Mouse (Mus musculus) neural tube, embryonic 14.5 days (tissue): ENCODE results near the gene Scarb1. TPM values are rescaled to one million over a fixed set of nuclear protein-coding genes. Genes with fewer than 3 reads are reported as not detected.
A peak's percentile ranks its signal among the peaks of the same experiment; 100 is the strongest.

Source experiments
- ATAC-seq: fragments of 200-750 bp; cut with Nextera tagmentation; 2 replicates; pipeline ENCODE4 v1.8.0; 2017; ENCODE audit warnings: low read depth, mild to moderate bottlenecking, moderate TSS enrichment, moderate library complexity
- H3K27ac ChIP-seq: fragments of 300-500 bp; sonication (generic); 2 replicates; pipeline ENCODE4 v1.5.1; 2014; ENCODE audit warnings: low read depth, mild to moderate bottlenecking, control low read depth, low read length, moderate library complexity, mixed read lengths
- H3K27me3 ChIP-seq: fragments of 300-500 bp; sonication (generic); 2 replicates; pipeline ENCODE4 v1.6.1; 2014; ENCODE audit warnings: low read length; ENCODE audit not compliant: control insufficient read depth, insufficient read depth
- H3K36me3 ChIP-seq: fragments of 300-500 bp; sonication (generic); 2 replicates; pipeline ENCODE4 v1.6.1; 2014; ENCODE audit warnings: low read length, mixed read lengths; ENCODE audit not compliant: control insufficient read depth, insufficient read depth
- H3K4me1 ChIP-seq: fragments of 300-500 bp; sonication (generic); 2 replicates; pipeline ENCODE4 v1.6.1; 2014; ENCODE audit warnings: low read length; ENCODE audit not compliant: control insufficient read depth, insufficient read depth
- H3K4me2 ChIP-seq: fragments of 300-500 bp; sonication (generic); 2 replicates; pipeline ENCODE4 v1.6.1; 2014; ENCODE audit warnings: mild to moderate bottlenecking, low read depth, low read length, control low read depth
- H3K4me3 ChIP-seq: fragments of 300-500 bp; sonication (generic); 2 replicates; pipeline ENCODE4 v1.5.1; 2014; ENCODE audit warnings: low read depth, low read length, control low read depth, mixed read lengths
- H3K9ac ChIP-seq: fragments of 300-500 bp; sonication (generic); replicated peaks from 2 replicates; pipeline ENCODE4 v1.6.1; 2014; ENCODE audit warnings: low read depth, mild to moderate bottlenecking, control low read depth, low read length, mixed read lengths
- H3K9me3 ChIP-seq: fragments of 300-500 bp; sonication (generic); 2 replicates; pipeline ENCODE4 v1.6.1; 2016; ENCODE audit warnings: low read length; ENCODE audit not compliant: control insufficient read depth
- WGBS: fragments of 180-500 bp; shearing (Covaris S2); extraction: QIAGEN DNeasy Blood & Tissue Kit; methylation state at CpG from one replicate; pipeline ENCODE4 v1.1.7; 2014; 5-methylcytosine and 5-hydroxymethylcytosine counted together
- polyA plus RNA-seq: library from polyadenylated mRNA; unstranded; fragments of >200 nt; fragmentation: Nextera tagmentation; extraction: Ambion mirVana; gene quantifications from 2 replicates; pipeline ENCODE4 v1.2.1, GENCODE M21; 2014

Gene Scarb1
- polyA plus RNA-seq, 1 experiment from 2014 or later = 36.9 TPM

DNA sequence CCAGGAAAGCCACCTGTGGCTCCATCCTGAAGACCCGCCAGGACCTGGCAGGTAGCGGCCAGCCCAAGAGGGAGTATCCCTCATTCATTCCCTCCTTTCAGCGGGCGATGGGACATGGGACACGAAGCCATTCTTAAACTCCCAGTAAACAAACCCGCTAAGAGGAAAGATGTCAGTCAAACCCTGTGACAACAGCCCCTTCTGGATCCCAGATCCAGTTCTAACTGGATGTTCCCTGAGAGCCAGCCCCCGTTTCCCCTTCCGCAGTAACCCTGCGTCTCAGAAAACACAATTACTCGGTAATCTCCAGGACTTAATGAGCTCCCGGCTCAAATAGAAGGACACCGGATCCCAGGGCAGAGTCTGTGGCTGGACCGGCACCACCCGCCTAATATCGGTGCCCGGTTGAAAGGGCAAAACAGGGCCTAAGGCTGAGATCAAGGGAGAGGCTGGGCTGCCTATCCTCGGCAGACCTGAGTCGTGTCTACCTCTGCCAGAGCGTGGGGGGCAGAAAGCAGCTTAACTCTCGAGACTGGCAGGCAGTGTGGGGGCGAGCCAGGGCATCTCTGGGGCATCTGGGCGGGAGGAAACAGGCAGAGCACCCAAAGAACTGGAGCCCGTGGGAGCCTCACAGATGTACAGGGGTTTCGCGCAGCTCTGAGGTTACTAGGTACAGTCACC lies 903 bp downstream of the Scarb1 start:
- Histone ChIP-seq H3K27me3 (peaks cover 8% of the 10 kb centered on the region; the same call in 1 of the 2 replicates), H3K4me1 (no peaks in the 10 kb centered on the region; the same call in 1 of the 2 replicates), H3K4me3 (peak overlapping the region; percentile 64), H3K4me2 (peak overlapping the region; percentile 73), H3K9me3 (no peaks in the 10 kb centered on the region), H3K27ac (no peak overlapping the region), H3K9ac (peak overlapping the region; percentile 64), H3K36me3 (no peaks in the 10 kb centered on the region)
- ATAC-seq = no peak; the same call in 1 of the 2 replicates
- WGBS = 2% methylated on average over 25 of the region's 25 CpGs

- no peak overlapping the region for H3K27ac ChIP-seq
- H3K4me3 ChIP-seq = peak overlapping the region; percentile 64
- H3K9ac ChIP-seq = no peak overlapping the region
- ATAC-seq = no peak; the same call in 1 of the 2 replicates
- peaks cover 8% of the 10 kb centered on the region; the same call in 1 of the 2 replicates for H3K27me3 ChIP-seq
- peak overlapping the region; percentile 73 for H3K4me2 ChIP-seq
- H3K9me3 ChIP-seq = no peaks in the 10 kb centered on the region
- H3K36me3 ChIP-seq = no peaks in the 10 kb centered on the region
- 4% methylated on average over 18 of the region's 18 CpGs for WGBS
- H3K4me1 ChIP-seq = no peaks in the 10 kb centered on the region; the same call in 1 of the 2 replicates
Observed at GRCm38 (mm10) chr5:125339108-125339751, 1.7 kb downstream of the Scarb1 start.

- Histone ChIP-seq H3K36me3 (no peaks in the 10 kb centered on the region), H3K4me2 (no peak overlapping the region), H3K4me1 (no peaks in the 10 kb centered on the region; the same call in 1 of the 2 replicates), H3K9me3 (no peaks in the 10 kb centered on the region), H3K27me3 (peaks cover 8% of the 10 kb centered on the region; the same call in 1 of the 2 replicates), H3K4me3 (no peak overlapping the region), H3K27ac (no peak overlapping the region), H3K9ac (no peak overlapping the region)
- WGBS = 75% methylated on average over 7 of the region's 7 CpGs
- no peak for ATAC-seq
Observed at GRCm38 (mm10) chr5:125337526-125337925, 3.4 kb downstream of the Scarb1 start.

GRCm38 (mm10) chr5:125337012-125337411 lies 3.9 kb downstream of the Scarb1 start:
- no peaks in the 10 kb centered on the region for H3K9me3 ChIP-seq
- no peak for ATAC-seq
- H3K27ac ChIP-seq = no peak overlapping the region
- H3K4me2 ChIP-seq = no peak overlapping the region
- peaks cover 8% of the 10 kb centered on the region; the same call in 1 of the 2 replicates for H3K27me3 ChIP-seq
- 76% methylated on average over 9 of the region's 9 CpGs for WGBS
- no peak overlapping the region for H3K4me3 ChIP-seq
- H3K4me1 ChIP-seq = no peaks in the 10 kb centered on the region; the same call in 1 of the 2 replicates
- H3K36me3 ChIP-seq = no peaks in the 10 kb centered on the region
- no peak overlapping the region for H3K9ac ChIP-seq

DNA sequence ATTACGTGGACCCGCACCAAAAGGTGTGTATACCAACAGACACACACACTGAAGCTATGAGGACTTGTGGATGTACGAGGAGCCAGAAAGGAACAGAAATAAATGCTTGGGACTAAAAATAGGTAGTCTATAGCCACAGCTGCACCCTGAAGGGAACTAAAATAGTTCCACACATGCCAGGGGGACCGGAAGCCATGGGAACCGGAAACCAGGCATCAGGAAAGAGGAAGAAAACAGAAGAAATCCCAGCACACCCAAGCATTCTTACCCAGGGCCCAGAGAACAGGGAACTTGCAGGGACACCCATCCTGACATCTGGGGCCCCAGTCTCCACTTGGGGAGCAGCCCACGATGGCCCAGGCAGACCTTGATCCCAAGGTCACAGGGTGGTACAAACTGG lies 7.9 kb downstream of the Scarb1 start:
- Histone ChIP-seq H3K4me1 (no peaks in the 10 kb centered on the region), H3K27ac (no peak overlapping the region), H3K9ac (no peak overlapping the region), H3K4me2 (no peak overlapping the region), H3K36me3 (no peaks in the 10 kb centered on the region), H3K4me3 (no peak overlapping the region), H3K27me3 (no peaks in the 10 kb centered on the region), H3K9me3 (no peaks in the 10 kb centered on the region)
- 82% methylated on average over 6 of the region's 6 CpGs for WGBS
- no peak for ATAC-seq

DNA sequence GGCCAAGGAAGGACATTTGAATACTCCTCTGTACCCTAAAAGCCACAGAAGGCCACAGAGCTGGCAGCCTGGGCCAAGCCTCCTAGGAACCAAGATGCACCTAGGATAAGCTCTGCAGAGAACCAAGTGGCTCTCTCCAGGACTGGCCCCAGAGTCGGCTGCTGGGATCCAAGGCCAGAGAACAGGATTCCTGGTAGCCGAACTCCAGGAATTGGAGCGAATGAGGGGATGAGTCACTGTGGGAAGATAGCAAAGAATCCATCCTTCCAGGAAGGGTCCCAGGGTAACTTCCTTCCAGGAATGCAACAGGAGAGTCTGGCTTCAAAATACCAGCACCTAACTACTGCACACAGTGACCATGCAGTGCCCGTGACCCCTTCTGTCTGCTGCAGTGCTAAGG lies 8.6 kb downstream of the Scarb1 start:
- Histone ChIP-seq H3K36me3 (no peaks in the 10 kb centered on the region), H3K4me1 (no peaks in the 10 kb centered on the region), H3K4me2 (no peak overlapping the region), H3K27ac (no peak overlapping the region), H3K9ac (no peak overlapping the region), H3K27me3 (no peaks in the 10 kb centered on the region), H3K9me3 (no peaks in the 10 kb centered on the region), H3K4me3 (no peak overlapping the region)
- no peak for ATAC-seq
- 87% methylated on average over 4 of the region's 4 CpGs for WGBS

GRCm38 (mm10) chr5:125331811-125332210 lies 9.1 kb downstream of the Scarb1 start:
- Histone ChIP-seq H3K36me3 (no peaks in the 10 kb centered on the region), H3K9me3 (no peaks in the 10 kb centered on the region), H3K27ac (no peak overlapping the region), H3K4me3 (no peak overlapping the region), H3K4me1 (no peaks in the 10 kb centered on the region), H3K4me2 (no peak overlapping the region), H3K27me3 (no peaks in the 10 kb centered on the region), H3K9ac (no peak overlapping the region)
- no peak for ATAC-seq
- 42% methylated on average over 3 of the region's 3 CpGs for WGBS

- Histone ChIP-seq H3K27me3 (no peaks in the 10 kb centered on the region), H3K27ac (no peak overlapping the region), H3K4me2 (no peak overlapping the region), H3K9ac (no peak overlapping the region), H3K4me3 (no peak overlapping the region), H3K4me1 (no peaks in the 10 kb centered on the region), H3K36me3 (no peaks in the 10 kb centered on the region), H3K9me3 (no peaks in the 10 kb centered on the region)
- 48% methylated on average over 3 of the region's 3 CpGs for WGBS
- no peak for ATAC-seq
Observed at GRCm38 (mm10) chr5:125331094-125331493, 9.8 kb downstream of the Scarb1 start.

DNA sequence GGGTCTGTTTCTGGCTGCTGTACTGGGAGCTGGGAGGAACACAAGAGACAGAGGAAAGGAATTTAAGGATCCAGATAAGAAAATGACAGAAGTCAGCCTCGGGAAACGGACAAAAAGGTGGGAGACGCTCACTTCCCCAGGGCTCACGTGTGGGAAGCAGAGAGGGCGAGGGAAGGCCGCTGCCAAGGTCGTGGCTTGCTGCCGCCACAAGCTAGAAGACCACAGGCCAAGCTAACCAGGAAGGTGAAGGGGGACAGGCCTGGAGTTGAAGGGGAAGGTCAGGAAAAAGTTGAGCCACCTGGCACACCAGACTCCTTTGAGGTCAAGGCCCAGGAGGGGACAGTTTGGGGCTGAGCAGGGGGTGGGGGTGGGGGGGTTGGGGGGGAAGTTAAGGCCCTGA lies 10.2 kb downstream of the Scarb1 start:
- Histone ChIP-seq H3K9me3 (no peaks in the 10 kb centered on the region), H3K27ac (no peak overlapping the region), H3K9ac (no peak overlapping the region), H3K27me3 (no peaks in the 10 kb centered on the region), H3K36me3 (no peaks in the 10 kb centered on the region), H3K4me1 (no peaks in the 10 kb centered on the region), H3K4me3 (no peak overlapping the region), H3K4me2 (no peak overlapping the region)
- ATAC-seq = no peak
- 77% methylated on average over 8 of the region's 8 CpGs for WGBS
